Mouse (Mus musculus) CH12.LX (cell line): Measurements from ENCODE around the gene Rpl11.
A peak's percentile ranks its signal among the peaks of the same experiment; 100 is the strongest.

Experiments used
- CTCF ChIP-seq, 2 experiments: IDR thresholded peaks in 1 of 2; conservative IDR thresholded peaks in 1 of 2; 2 replicates each; pipeline ENCODE4 v1.5.1; 2011 to 2012; ENCODE audit warnings: low read depth in 2 of 2, low read length in 2 of 2, improper control_type of control experiment in 1 of 2, inconsistent platforms in 1 of 2, mild to moderate bottlenecking in 1 of 2, moderate library complexity in 1 of 2
- POLR2A ChIP-seq: IDR thresholded peaks from 2 replicates; pipeline ENCODE4 v1.6.1; 2011; ENCODE audit warnings: low read depth, mild to moderate bottlenecking, improper control_type of control experiment, low read length
- ZC3H11A ChIP-seq: IDR thresholded peaks from 2 replicates; pipeline ENCODE4 v1.6.1; 2012; ENCODE audit warnings: low read depth, mild to moderate bottlenecking, inconsistent platforms, low read length, improper control_type of control experiment

- TF ChIP-seq ZC3H11A (no peak), CTCF (conservative IDR thresholded peaks at IDR 0.05 in 1 of 2, IDR thresholded peaks at IDR 0.05 in 1 of 2; ENCODE audit: low read depth in 2 of 2, low read length in 2 of 2) (no peak), POLR2A (peak; percentile 36; the same call in 1 of the 2 replicates)
Measured at GRCm38 (mm10) chr4:136050226-136050625, 3.0 kb downstream of the Rpl11 start.
